Mouse (Mus musculus) embryonic facial prominence, embryonic 10.5 days (tissue): ENCODE measurements around the gene Ak1. TPM values are rescaled to one million over a fixed set of nuclear protein-coding genes. Genes with fewer than 3 reads are reported as not detected.

Experiments used
- DNase-seq: peaks from one replicate; pipeline ENCODE4 v3.0.0-alpha.2; 2017; ENCODE audit warnings: low spot score
- H3K27ac ChIP-seq: fragments of 300-500 bp; sonication (generic); replicated peaks from 2 replicates; pipeline ENCODE4 v1.5.1; 2016; ENCODE audit warnings: mild to moderate bottlenecking
- H3K27me3 ChIP-seq: fragments of 300-500 bp; sonication (generic); replicated peaks from 2 replicates; pipeline ENCODE4 v1.6.1; 2016; ENCODE audit warnings: low read depth, mild to moderate bottlenecking; ENCODE audit not compliant: poor library complexity, severe bottlenecking
- H3K36me3 ChIP-seq: fragments of 300-500 bp; sonication (generic); replicated peaks from 2 replicates; pipeline ENCODE4 v1.6.1; 2016; ENCODE audit warnings: mild to moderate bottlenecking, moderate library complexity
- H3K4me1 ChIP-seq: fragments of 300-500 bp; sonication (generic); 2 replicates; pipeline ENCODE4 v1.6.1; 2016
- H3K4me3 ChIP-seq: fragments of 300-500 bp; sonication (generic); 2 replicates; pipeline ENCODE4 v1.5.1; 2016; ENCODE audit warnings: mild to moderate bottlenecking, moderate library complexity
- H3K9me3 ChIP-seq: fragments of 300-500 bp; sonication (generic); 2 replicates; pipeline ENCODE4 v1.6.1; 2016; ENCODE audit warnings: mild to moderate bottlenecking
- WGBS: fragments of 180-500 bp; shearing (Covaris S2); methylation state at CpG from one replicate; pipeline ENCODE4 v1.1.7; 2016; 5-methylcytosine and 5-hydroxymethylcytosine counted together
- polyA plus RNA-seq: library from polyadenylated mRNA; unstranded; fragments of >200 nt; fragmentation: Nextera tagmentation; extraction: Ambion mirVana; gene quantifications from 2 replicates; pipeline ENCODE4 v1.2.1, GENCODE M21; 2016

The Ak1 gene
- polyA plus RNA-seq, 1 experiment from 2014 or later, result 20.5 TPM

GRCm38 (mm10) chr2:32653764-32654163 lies 32.2 kb downstream of the Ak1 start:
- Histone ChIP-seq H3K4me1 (peaks cover 40% of the 10 kb centered on the region), H3K27ac (peak overlapping the region; percentile 87), H3K4me3 (no peak overlapping the region), H3K9me3 (no peaks in the 10 kb centered on the region), H3K27me3 (no peaks in the 10 kb centered on the region), H3K36me3 (no peaks in the 10 kb centered on the region)
- peak; percentile 33 for DNase-seq
- 28% methylated on average over 7 of the region's 7 CpGs for WGBS

- peak overlapping the region; percentile 87 for H3K27ac ChIP-seq
- 61% methylated on average over 14 of the region's 14 CpGs for WGBS
- no peaks in the 10 kb centered on the region for H3K36me3 ChIP-seq
- no peaks in the 10 kb centered on the region for H3K9me3 ChIP-seq
- no peaks in the 10 kb centered on the region for H3K27me3 ChIP-seq
- H3K4me3 ChIP-seq, result no peak overlapping the region
- H3K4me1 ChIP-seq, result peaks cover 41% of the 10 kb centered on the region
- peak; percentile 32 for DNase-seq
Measured at GRCm38 (mm10) chr2:32654743-32655393, 33.3 kb downstream of the Ak1 start.

GRCm38 (mm10) chr2:32655394-32655744 lies 33.8 kb downstream of the Ak1 start:
- DNase-seq, result no peak
- H3K36me3 ChIP-seq, result no peaks in the 10 kb centered on the region
- no peaks in the 10 kb centered on the region for H3K9me3 ChIP-seq
- peaks cover 41% of the 10 kb centered on the region for H3K4me1 ChIP-seq
- no peaks in the 10 kb centered on the region for H3K27me3 ChIP-seq
- peak overlapping the region; percentile 8; the same call in 1 of the 2 replicates for H3K4me3 ChIP-seq
- 84% methylated on average over 3 of the region's 3 CpGs for WGBS
- H3K27ac ChIP-seq, result peak overlapping the region; percentile 87

GRCm38 (mm10) chr2:32655826-32656225 lies 34.3 kb downstream of the Ak1 start:
- 29% methylated on average over 12 of the region's 12 CpGs for WGBS
- no peaks in the 10 kb centered on the region for H3K36me3 ChIP-seq
- peak; percentile 85 for DNase-seq

GRCm38 (mm10) chr2:32658873-32659272 lies 37.3 kb downstream of the Ak1 start:
- no peak for DNase-seq
- peaks cover 42% of the 10 kb centered on the region for H3K4me1 ChIP-seq
- H3K4me3 ChIP-seq, result no peak overlapping the region
- no peaks in the 10 kb centered on the region for H3K27me3 ChIP-seq
- H3K27ac ChIP-seq, result peak overlapping the region; percentile 1; the same call in 1 of the 2 replicates
- 91% methylated on average over 2 of the region's 2 CpGs for WGBS
- no peaks in the 10 kb centered on the region for H3K36me3 ChIP-seq
- H3K9me3 ChIP-seq, result no peaks in the 10 kb centered on the region

More at GRCm38 (mm10) chr2:32655826-32656225, 34.3 kb downstream of the Ak1 start:
- peak overlapping the region; percentile 87 for H3K27ac ChIP-seq
- H3K4me3 ChIP-seq, result peak overlapping the region; percentile 8; the same call in 1 of the 2 replicates
- H3K27me3 ChIP-seq, result no peaks in the 10 kb centered on the region
- H3K9me3 ChIP-seq, result no peaks in the 10 kb centered on the region
- peaks cover 41% of the 10 kb centered on the region for H3K4me1 ChIP-seq

GRCm38 (mm10) chr2:32661509-32662107 lies 40.0 kb downstream of the Ak1 start:
- Histone ChIP-seq H3K4me1 (peaks cover 28% of the 10 kb centered on the region), H3K9me3 (no peaks in the 10 kb centered on the region), H3K4me3 (no peak overlapping the region), H3K36me3 (no peaks in the 10 kb centered on the region), H3K27me3 (no peaks in the 10 kb centered on the region), H3K27ac (peak overlapping the region; percentile 73)
- 46% methylated on average over 7 of the region's 7 CpGs for WGBS
- DNase-seq, result peak; percentile 43

GRCm38 (mm10) chr2:32662291-32662690 lies 40.7 kb downstream of the Ak1 start:
- no peaks in the 10 kb centered on the region for H3K9me3 ChIP-seq
- H3K4me1 ChIP-seq, result peaks cover 28% of the 10 kb centered on the region
- WGBS, result 62% methylated on average over 5 of the region's 5 CpGs
- DNase-seq, result no peak
- no peaks in the 10 kb centered on the region for H3K36me3 ChIP-seq
- peak overlapping the region; percentile 73 for H3K27ac ChIP-seq
- no peak overlapping the region for H3K4me3 ChIP-seq
- H3K27me3 ChIP-seq, result no peaks in the 10 kb centered on the region

- Histone ChIP-seq H3K9me3 (no peaks in the 10 kb centered on the region), H3K27ac (peak overlapping the region; percentile 44; the same call in 1 of the 2 replicates), H3K27me3 (no peaks in the 10 kb centered on the region), H3K36me3 (no peaks in the 10 kb centered on the region), H3K4me3 (no peak overlapping the region), H3K4me1 (peaks cover 30% of the 10 kb centered on the region)
- no peak for DNase-seq
- 86% methylated on average over 8 of the region's 8 CpGs for WGBS
Measured at GRCm38 (mm10) chr2:32665345-32665744, 43.8 kb downstream of the Ak1 start.

- H3K4me1 ChIP-seq, result peaks cover 30% of the 10 kb centered on the region
- no peaks in the 10 kb centered on the region for H3K9me3 ChIP-seq
- no peak for DNase-seq
- no peak overlapping the region for H3K4me3 ChIP-seq
- WGBS, result 89% methylated on average over 6 of the region's 6 CpGs
- H3K36me3 ChIP-seq, result no peaks in the 10 kb centered on the region
- H3K27ac ChIP-seq, result peak overlapping the region; percentile 44; the same call in 1 of the 2 replicates
- no peaks in the 10 kb centered on the region for H3K27me3 ChIP-seq
Measured at GRCm38 (mm10) chr2:32665853-32666252, 44.3 kb downstream of the Ak1 start.

- DNase-seq, result no peak
- no peaks in the 10 kb centered on the region for H3K27me3 ChIP-seq
- H3K27ac ChIP-seq, result peak overlapping the region; percentile 75
- no peak overlapping the region for H3K4me3 ChIP-seq
- 0 out of 2 replicates have a peak, but pooled peaks cover 3% of the 10 kb centered on the region for H3K36me3 ChIP-seq
- peaks cover 16% of the 10 kb centered on the region; the same call in 1 of the 2 replicates for H3K4me1 ChIP-seq
- 56% methylated on average over 11 of the region's 11 CpGs for WGBS
- no peaks in the 10 kb centered on the region for H3K9me3 ChIP-seq
Measured at GRCm38 (mm10) chr2:32667775-32668174, 46.2 kb downstream of the Ak1 start.

- Histone ChIP-seq H3K27me3 (no peaks in the 10 kb centered on the region), H3K36me3 (peaks cover 4% of the 10 kb centered on the region), H3K4me3 (no peak overlapping the region), H3K4me1 (peaks cover 16% of the 10 kb centered on the region; the same call in 1 of the 2 replicates), H3K9me3 (no peaks in the 10 kb centered on the region), H3K27ac (peak overlapping the region; percentile 75)
- no peak for DNase-seq
- WGBS, result 89% methylated on average over 7 of the region's 7 CpGs
Measured at GRCm38 (mm10) chr2:32668176-32668575, 46.6 kb downstream of the Ak1 start.

GRCm38 (mm10) chr2:32669876-32670275 lies 48.3 kb downstream of the Ak1 start:
- Histone ChIP-seq H3K27me3 (no peaks in the 10 kb centered on the region), H3K27ac (peak overlapping the region; percentile 35; the same call in 1 of the 2 replicates), H3K36me3 (peaks cover 16% of the 10 kb centered on the region), H3K4me3 (no peak overlapping the region), H3K9me3 (no peaks in the 10 kb centered on the region), H3K4me1 (peaks cover 16% of the 10 kb centered on the region; the same call in 1 of the 2 replicates)
- WGBS, result 86% methylated on average over 3 of the region's 3 CpGs
- no peak for DNase-seq

- no peaks in the 10 kb centered on the region for H3K27me3 ChIP-seq
- DNase-seq, result no peak
- WGBS, result 88% methylated on average over 9 of the region's 9 CpGs
Measured at GRCm38 (mm10) chr2:32671147-32671546, 49.6 kb downstream of the Ak1 start.

More at GRCm38 (mm10) chr2:32671147-32671546, 49.6 kb downstream of the Ak1 start:
- Histone ChIP-seq H3K27ac (no peak overlapping the region; the same call in 1 of the 2 replicates), H3K4me1 (peaks cover 7% of the 10 kb centered on the region; the same call in 1 of the 2 replicates), H3K4me3 (no peak overlapping the region), H3K36me3 (peaks cover 18% of the 10 kb centered on the region), H3K9me3 (no peaks in the 10 kb centered on the region)
